Mouse (Mus musculus) megakaryocyte, embryonic 14.5 days (primary cell): ENCODE measurements around the gene Cyp4f39. TPM values are rescaled to one million over a fixed set of nuclear protein-coding genes. Genes with fewer than 3 reads are reported as not detected.
A peak's percentile ranks its signal among the peaks of the same experiment; 100 is the strongest.
"Not testable (repeated sequence)": the region's sequence is repeated elsewhere in the genome, so short reads cannot be mapped to it uniquely, and the experiment has no call there.

Source experiments
- H3K27me3 ChIP-seq: replicated peaks from 2 replicates; pipeline ENCODE3; 2012; ENCODE audit warnings: inconsistent platforms
- H3K36me3 ChIP-seq: replicated peaks from 2 replicates; pipeline ENCODE3; 2012; ENCODE audit warnings: low read length, inconsistent platforms, mixed read lengths
- H3K4me1 ChIP-seq: 2 replicates; pipeline ENCODE4 v1.6.1; 2012; ENCODE audit warnings: inconsistent platforms
- H3K4me3 ChIP-seq: replicated peaks from 2 replicates; pipeline ENCODE3; 2012; ENCODE audit warnings: moderate library complexity, mild to moderate bottlenecking, inconsistent platforms
- H3K9me3 ChIP-seq: 2 replicates; pipeline ENCODE4 v1.6.1; 2012; ENCODE audit warnings: inconsistent platforms
- FLI1 ChIP-seq: IDR thresholded peaks from 2 replicates; pipeline ENCODE4 v1.6.1; 2012; ENCODE audit warnings: low read length, inconsistent platforms, mixed read lengths
- GATA1 ChIP-seq: IDR thresholded peaks from 3 replicates; pipeline ENCODE4 v1.6.1; 2012; ENCODE audit warnings: mixed read lengths, low read length, inconsistent platforms, borderline replicate concordance
- polyA plus RNA-seq: library from polyadenylated mRNA; stranded (reverse); fragments of >175 nt; gene quantifications from 2 replicates; pipeline ENCODE4 v1.2.3, GENCODE M21; 2012; ENCODE audit warnings: low replicate concordance; ENCODE audit not compliant: insufficient read depth

Gene Cyp4f39
- polyA plus RNA-seq, 1 experiment, result not detected

DNA sequence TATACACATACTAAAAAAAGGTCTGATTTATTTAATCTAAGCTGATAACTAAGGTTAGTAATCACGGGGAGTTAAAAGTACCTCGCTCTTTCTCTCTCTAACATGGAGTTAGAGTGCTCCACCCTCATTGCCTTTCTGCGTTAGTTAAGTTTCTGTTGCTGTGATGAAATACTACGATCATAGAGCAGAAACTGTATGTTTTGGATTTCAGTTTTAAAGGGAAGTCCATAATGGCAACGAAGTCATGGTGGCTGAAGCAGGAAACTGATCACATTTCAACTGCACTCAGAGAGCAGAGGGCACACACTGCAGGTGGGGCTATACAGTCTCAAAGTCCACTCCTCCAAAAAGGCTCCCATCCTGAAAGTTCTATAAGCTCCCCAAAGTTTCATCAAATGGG lies 70.3 kb downstream of the Cyp4f39 start:
- H3K4me1 ChIP-seq, result peaks cover 25% of the 10 kb centered on the region; the same call in 1 of the 2 replicates
- H3K9me3 ChIP-seq, result no peaks in the 10 kb centered on the region
- H3K27me3 ChIP-seq, result peaks cover 1% of the 10 kb centered on the region
- H3K36me3 ChIP-seq, result no peaks in the 10 kb centered on the region
- H3K4me3 ChIP-seq, result no peak overlapping the region
- TF ChIP-seq FLI1 (no peak), GATA1 (no peak)

DNA sequence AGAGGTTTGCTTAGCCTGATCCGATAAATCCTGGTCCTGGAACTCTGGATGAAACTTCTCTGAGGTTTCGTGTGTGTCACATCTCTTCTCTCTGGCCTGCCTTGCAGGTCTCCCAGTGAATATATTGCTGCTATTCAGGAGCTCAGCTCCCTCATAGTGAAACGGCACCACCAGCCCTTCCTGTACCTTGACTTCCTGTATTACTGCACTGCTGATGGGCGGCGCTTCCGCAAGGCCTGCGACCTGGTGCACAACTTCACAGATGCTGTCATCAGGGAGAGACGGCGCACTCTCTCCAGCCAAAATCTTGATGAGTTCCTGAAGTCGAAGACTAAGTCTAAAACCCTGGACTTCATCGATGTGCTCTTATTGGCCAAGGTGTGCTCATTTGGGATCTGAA lies 71.4 kb downstream of the Cyp4f39 start:
- no peaks in the 10 kb centered on the region for H3K9me3 ChIP-seq
- no peaks in the 10 kb centered on the region for H3K36me3 ChIP-seq
- no peak for TF ChIP-seq FLI1
- TF ChIP-seq GATA1, result no peak
- H3K27me3 ChIP-seq, result peaks cover 1% of the 10 kb centered on the region
- H3K4me3 ChIP-seq, result peak overlapping the region; percentile 80
- H3K4me1 ChIP-seq, result peaks cover 36% of the 10 kb centered on the region

DNA sequence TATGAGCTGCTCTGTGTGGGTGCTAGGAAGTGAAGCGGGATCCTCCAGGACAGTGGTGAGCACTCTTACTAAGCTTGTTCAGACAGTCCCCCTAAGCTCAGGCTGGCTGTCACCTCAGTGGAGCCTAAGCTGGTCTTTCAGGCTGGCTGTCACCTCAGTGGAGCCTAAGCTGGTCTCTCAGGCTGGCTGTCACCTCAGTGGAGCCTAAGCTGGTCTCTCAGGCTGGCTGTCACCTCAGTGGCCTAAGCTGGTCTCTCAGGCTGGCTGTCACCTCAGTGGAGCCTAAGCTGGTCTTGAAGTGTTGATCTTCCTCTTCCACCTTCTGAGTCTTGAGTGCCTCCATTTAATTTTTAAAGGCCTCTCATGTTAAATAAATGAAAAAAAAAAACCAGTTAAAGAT lies 73.8 kb downstream of the Cyp4f39 start:
- peaks cover 32% of the 10 kb centered on the region for H3K4me1 ChIP-seq
- not testable (repeated sequence) for H3K27me3 ChIP-seq, H3K36me3 ChIP-seq, H3K4me3 ChIP-seq, H3K9me3 ChIP-seq

DNA sequence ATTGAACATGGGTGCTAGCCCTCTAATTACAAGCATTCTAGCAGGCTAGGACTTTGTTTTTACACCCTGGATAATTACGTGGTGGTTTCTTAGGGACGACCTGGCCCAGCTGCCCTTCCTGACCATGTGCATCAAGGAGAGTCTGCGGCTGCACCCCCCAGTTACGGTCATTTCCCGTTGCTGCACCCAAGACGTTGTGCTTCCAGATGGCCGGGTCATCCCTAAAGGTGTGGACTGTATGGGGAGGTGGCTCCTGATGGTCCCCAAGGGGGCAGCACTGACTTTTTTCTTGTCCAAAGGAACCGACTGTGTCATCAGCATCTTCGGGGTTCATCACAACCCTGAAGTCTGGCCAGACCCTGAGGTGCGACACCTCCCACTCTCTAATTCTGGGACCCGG lies 75.2 kb downstream of the Cyp4f39 start:
- Histone ChIP-seq H3K4me3 (no peak overlapping the region), H3K4me1 (peaks cover 28% of the 10 kb centered on the region)
- no peak for TF ChIP-seq GATA1

DNA sequence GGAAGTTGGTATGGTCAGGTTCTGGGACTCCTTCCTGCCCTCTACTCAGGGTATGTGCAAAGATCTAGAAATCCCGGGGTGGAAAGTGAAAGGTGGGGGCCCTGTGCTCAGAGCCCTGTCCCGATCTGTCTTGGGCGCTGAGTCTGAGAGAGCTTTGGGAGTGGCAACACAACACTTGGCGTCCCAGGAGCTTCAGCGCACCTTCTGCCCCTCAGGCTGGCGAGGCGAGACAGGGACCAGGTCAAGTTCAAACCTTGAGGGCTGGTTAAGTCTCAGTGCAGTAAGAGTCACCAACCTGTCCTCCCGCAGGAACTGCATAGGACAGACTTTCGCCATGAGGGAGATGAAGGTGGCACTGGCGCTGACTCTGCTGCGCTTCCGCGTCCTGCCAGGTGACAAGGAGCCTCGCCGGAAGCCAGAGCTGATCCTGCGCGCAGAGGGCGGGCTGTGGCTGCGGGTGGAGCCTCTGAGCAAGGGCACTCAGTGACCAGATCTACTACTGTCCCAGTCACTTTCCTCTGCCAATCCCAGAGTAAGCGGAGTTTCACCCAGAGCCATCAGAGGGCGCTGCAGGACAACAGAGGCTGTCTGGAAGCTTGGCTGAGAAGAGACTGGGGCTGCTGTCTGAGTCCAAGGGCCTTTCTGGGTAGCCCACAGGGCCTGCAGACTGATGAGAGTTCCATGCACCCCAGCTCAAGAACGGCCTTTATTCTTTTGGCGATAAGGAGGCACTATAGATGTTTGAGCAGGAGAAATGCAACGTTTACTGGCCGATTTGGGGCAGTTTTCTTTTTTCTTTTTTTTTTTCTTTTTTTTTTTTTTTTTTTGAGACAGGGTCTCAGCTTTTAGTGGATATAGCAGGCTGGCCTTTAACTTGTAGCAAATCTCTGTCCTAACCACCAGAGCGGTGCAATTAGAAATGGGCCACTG lies 76.2 kb downstream of the Cyp4f39 start:
- H3K4me1 ChIP-seq, result peaks cover 30% of the 10 kb centered on the region
- peaks cover 1% of the 10 kb centered on the region for H3K27me3 ChIP-seq
- H3K36me3 ChIP-seq, result no peaks in the 10 kb centered on the region
- peak overlapping the region; percentile 90 for H3K4me3 ChIP-seq
- H3K9me3 ChIP-seq, result no peaks in the 10 kb centered on the region
- TF ChIP-seq FLI1, result no peak
- no peak for TF ChIP-seq GATA1

More for the DNA sequence above, 75.2 kb downstream of the Cyp4f39 start:
- Histone ChIP-seq H3K36me3 (no peaks in the 10 kb centered on the region), H3K9me3 (no peaks in the 10 kb centered on the region), H3K27me3 (peaks cover 1% of the 10 kb centered on the region)

DNA sequence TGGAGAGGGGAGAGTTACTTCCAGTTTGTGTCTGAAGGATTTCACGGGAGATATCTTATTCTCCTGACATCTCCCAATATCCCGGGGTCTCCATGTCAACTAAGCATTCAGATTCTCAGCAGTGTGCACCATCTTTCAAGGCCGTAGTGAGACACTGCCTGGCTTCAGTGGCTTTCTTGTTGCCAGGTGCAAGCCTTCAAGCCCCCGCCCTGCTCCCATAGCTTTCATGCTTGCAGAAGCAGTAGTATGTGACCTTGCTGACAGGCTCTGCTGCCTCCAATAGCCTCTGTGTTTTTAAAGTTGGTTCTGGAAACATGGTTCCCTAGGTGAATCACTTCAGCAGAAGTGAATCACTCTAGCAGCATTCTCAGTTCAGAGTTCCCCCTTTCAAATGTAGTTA lies 79.8 kb downstream of the Cyp4f39 start:
- not testable (repeated sequence) for H3K9me3 ChIP-seq, H3K4me3 ChIP-seq, H3K27me3 ChIP-seq, H3K36me3 ChIP-seq
- H3K4me1 ChIP-seq, result peaks cover 59% of the 10 kb centered on the region

DNA sequence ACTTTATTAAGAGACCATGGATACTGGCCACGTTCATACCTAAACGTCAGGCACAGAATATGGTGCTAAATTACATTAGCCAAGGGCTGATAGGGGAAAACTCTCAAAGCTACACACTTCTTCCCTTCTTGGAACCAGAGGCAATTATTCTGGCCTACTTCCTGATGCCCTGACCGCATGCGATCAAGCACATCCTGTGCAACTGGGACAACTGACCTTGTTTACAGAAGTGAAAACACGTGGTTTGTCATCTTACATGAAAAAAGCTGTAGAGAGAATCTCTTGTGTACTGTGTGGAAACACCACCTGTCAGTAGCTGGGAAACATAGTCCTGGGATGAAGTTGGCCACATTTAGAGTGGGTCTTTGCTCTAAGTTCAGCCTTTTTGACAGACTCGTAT lies 81.5 kb downstream of the Cyp4f39 start:
- H3K4me3 ChIP-seq, result no peak overlapping the region
- H3K36me3 ChIP-seq, result no peaks in the 10 kb centered on the region
- TF ChIP-seq GATA1, result no peak
- H3K4me1 ChIP-seq, result peaks cover 56% of the 10 kb centered on the region
- no peaks in the 10 kb centered on the region for H3K9me3 ChIP-seq
- H3K27me3 ChIP-seq, result no peaks in the 10 kb centered on the region

DNA sequence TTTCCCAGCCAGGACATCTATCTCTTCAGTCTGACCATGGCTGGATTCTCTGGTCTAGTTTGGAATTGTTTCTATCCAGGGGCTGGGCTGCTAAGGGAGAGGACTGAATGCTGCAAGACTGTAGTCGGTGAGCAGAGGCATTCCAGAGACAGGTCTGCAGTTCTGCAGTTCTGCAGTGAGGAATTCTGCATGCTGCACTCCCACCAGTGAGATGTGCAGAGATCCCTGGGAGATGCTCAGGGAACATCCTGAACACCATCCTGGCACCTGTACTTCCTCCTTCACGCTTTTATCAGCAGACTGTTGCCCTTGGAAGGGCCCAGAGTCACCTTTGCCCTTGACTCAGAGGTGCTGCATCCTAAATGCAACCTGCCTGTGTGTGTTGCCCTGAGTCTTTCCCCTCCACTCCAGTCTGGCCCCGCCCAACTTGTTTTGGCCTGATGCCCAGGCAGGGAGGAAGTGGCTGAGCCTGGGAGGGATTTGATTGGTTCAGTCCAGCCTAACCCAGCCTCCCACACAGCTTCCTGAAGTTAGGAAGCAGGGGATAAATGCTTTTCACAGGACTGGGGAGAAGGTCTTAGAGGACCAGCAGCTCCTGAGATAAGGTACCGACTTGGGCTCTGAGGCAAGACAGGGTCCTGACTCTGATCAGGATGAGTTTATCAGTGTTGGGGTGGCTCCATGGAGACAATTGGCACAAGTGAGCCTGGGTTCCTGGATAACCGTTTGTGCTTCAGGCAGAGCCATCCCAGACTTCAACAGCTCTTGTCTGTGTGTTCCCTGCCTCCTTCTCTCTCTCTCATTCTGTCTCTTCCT lies 83.7 kb downstream of the Cyp4f39 start, which contains the start of gene Cyp4f16:
Gene Cyp4f16 (plus strand): TSS at position 508 of the 816 bp plus-strand sequence.
- H3K36me3 ChIP-seq, H3K27me3 ChIP-seq, H3K9me3 ChIP-seq: not testable (repeated sequence)
- Histone ChIP-seq H3K4me1 (peaks cover 58% of the 10 kb centered on the region), H3K4me3 (peak within 1 kb of the TSS; percentile 89)

DNA sequence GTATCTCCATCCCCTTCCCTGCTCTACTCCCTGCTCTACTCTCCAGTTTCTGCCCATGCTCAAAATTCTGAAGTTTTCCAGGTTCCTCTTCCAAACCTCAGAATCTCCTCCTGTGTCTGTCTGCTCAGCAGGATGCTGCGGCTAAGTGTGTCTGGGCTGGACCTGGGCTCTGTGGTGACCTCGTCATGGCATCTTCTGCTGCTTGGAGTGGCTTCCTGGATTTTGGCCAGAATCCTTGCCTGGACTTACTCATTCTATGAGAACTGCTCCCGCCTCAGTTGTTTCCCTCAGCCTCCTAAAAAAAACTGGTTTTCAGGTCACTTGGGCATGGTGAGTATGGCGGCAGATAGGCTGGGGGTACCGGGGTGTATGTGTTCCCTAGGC lies 84.3 kb downstream of the Cyp4f39 start:
- Histone ChIP-seq H3K4me1 (peaks cover 58% of the 10 kb centered on the region), H3K9me3 (no peaks in the 10 kb centered on the region), H3K36me3 (peaks cover 6% of the 10 kb centered on the region), H3K27me3 (no peaks in the 10 kb centered on the region), H3K4me3 (peak overlapping the region; percentile 89)
- TF ChIP-seq GATA1 (no peak), FLI1 (no peak)

Other genes with a start within 250 kb of the Cyp4f39 start
- 125 and 148 TPM in 2 replicates for gene Brd4, start 168.0 kb upstream of the Cyp4f39 start, polyA plus RNA-seq
- 67.7 and 79.9 TPM in 2 replicates for gene Akap8, start 131.5 kb upstream of the Cyp4f39 start, polyA plus RNA-seq
- 93.3 and 157 TPM in 2 replicates for gene Akap8l, start 102.1 kb upstream of the Cyp4f39 start, polyA plus RNA-seq
- 32.7 and 47.1 TPM in 2 replicates for gene Wiz, start 63.3 kb upstream of the Cyp4f39 start, polyA plus RNA-seq
- 26.2 and 250 TPM in 2 replicates for gene Rasal3, start 49.1 kb upstream of the Cyp4f39 start, polyA plus RNA-seq
- 2.0 and 3.2 TPM in 2 replicates for gene Pglyrp2, start 28.6 kb upstream of the Cyp4f39 start, polyA plus RNA-seq
- 0.67 TPM in 1 of 2 replicates, not detected in the other for gene Cyp4f17, start 53.3 kb downstream of the Cyp4f39 start, polyA plus RNA-seq
- 2.1 and 5.3 TPM in 2 replicates for gene Cyp4f16, start 83.8 kb downstream of the Cyp4f39 start, polyA plus RNA-seq
- 0.15 TPM in 1 of 2 replicates, not detected in the other for gene Cyp4f37, start 168.6 kb downstream of the Cyp4f39 start, polyA plus RNA-seq
- gene Cyp4f40, start 206.2 kb downstream of the Cyp4f39 start, polyA plus RNA-seq, result 0.74 and 22.2 TPM in 2 replicates
- gene Cyp4f15, start 232.9 kb downstream of the Cyp4f39 start, polyA plus RNA-seq, result not detected in 2 replicates